Mouse (Mus musculus): ENCODE results near the gene Gm15013.

DNA sequence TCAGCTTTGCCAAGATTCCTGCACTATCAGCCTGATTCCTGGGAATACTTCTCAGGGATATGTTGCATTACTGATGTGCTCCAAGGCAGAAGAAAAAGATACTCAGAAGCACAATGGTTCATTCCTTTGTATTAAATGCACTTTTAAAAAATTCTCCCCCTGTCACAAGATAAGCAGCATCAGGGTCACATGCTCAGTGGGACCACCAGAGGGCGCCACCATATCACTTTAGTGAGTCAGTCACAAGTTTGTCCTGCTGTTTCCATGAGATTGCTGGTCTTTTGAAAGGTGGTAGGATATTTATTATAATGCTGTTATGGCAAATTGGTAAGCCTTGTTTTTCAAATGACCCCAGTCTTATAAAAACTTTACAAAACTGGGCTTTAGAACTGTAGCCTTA is 37.6 kb upstream of the Gm15013 start:
- peak; percentile 79 for TF ChIP-seq CTCF (IDR thresholded peaks at IDR 0.05)
- TF ChIP-seq EP300 (IDR thresholded peaks at IDR 0.05; ENCODE audit: insufficient read depth, low read depth, low read length), result no peak
- no peak for TF ChIP-seq POLR2A (IDR thresholded peaks at IDR 0.05; ENCODE audit: insufficient read depth, low read depth, low read length)

Data from heart, adult 2 months (tissue).